Mouse (Mus musculus): ENCODE data around the gene Acaca.

GRCm38 (mm10) chr11:84179226-84179953 is 49.9 kb downstream of the Acaca start:
- TF ChIP-seq MYOG (IDR thresholded peaks at IDR 0.05; ENCODE audit: control insufficient read depth in 1 of 3, insufficient read depth in 1 of 3, insufficient read length in 2 of 3, low read depth in 2 of 3) (no peak), CEBPB (IDR thresholded peaks at IDR 0.05; ENCODE audit: insufficient read depth, poor library complexity, severe bottlenecking) (no peak), POLR2A (IDR thresholded peaks at IDR 0.05; ENCODE audit: insufficient read length, low read depth) (peak; percentile 83), TCF12 (IDR thresholded peaks at IDR 0.05; ENCODE audit: insufficient read depth, poor library complexity, severe bottlenecking) (no peak), TCF3 (IDR thresholded peaks at IDR 0.05; ENCODE audit: insufficient read length, low read depth) (no peak)
